Mouse (Mus musculus) heart, postnatal 0 days (tissue): ENCODE results near the gene Atp2b4. TPM values are rescaled to one million over a fixed set of nuclear protein-coding genes. Genes with fewer than 3 reads are reported as not detected.
A peak's percentile ranks its signal among the peaks of the same experiment; 100 is the strongest.

ENCODE experiments used
- ATAC-seq: fragments of 200-750 bp; cut with Nextera tagmentation; 2 replicates; pipeline ENCODE4 v1.8.0; 2017; ENCODE audit warnings: low read depth, moderate number of reproducible peaks, moderate library complexity; ENCODE audit not compliant: insufficient read depth
- DNase-seq: peaks from one replicate; pipeline ENCODE4 v3.0.0-alpha.2; 2016; ENCODE audit warnings: low spot score
- H3K27ac ChIP-seq: fragments of 300-500 bp; sonication (generic); 2 replicates; pipeline ENCODE4 v1.5.1; 2014; ENCODE audit warnings: low read depth, mild to moderate bottlenecking
- H3K27me3 ChIP-seq: fragments of 300-500 bp; sonication (generic); 2 replicates; pipeline ENCODE4 v1.6.1; 2014; ENCODE audit warnings: low read length, mixed read lengths; ENCODE audit not compliant: control insufficient read depth, insufficient read depth
- H3K36me3 ChIP-seq: fragments of 300-500 bp; sonication (generic); replicated peaks from 2 replicates; pipeline ENCODE4 v1.6.1; 2014; ENCODE audit warnings: low read length, mixed read lengths; ENCODE audit not compliant: control insufficient read depth, insufficient read depth
- H3K4me1 ChIP-seq: fragments of 300-500 bp; sonication (generic); 2 replicates; pipeline ENCODE4 v1.6.1; 2014; ENCODE audit warnings: antibody characterized with exemption; ENCODE audit not compliant: control insufficient read depth, insufficient read depth
- H3K4me2 ChIP-seq: fragments of 300-500 bp; sonication (generic); 2 replicates; pipeline ENCODE4 v1.6.1; 2014; ENCODE audit warnings: low read depth, mild to moderate bottlenecking, low read length, moderate library complexity
- H3K4me3 ChIP-seq: fragments of 300-500 bp; sonication (generic); 2 replicates; pipeline ENCODE4 v1.5.1; 2014; ENCODE audit warnings: low read depth, low read length
- H3K9ac ChIP-seq: fragments of 300-500 bp; sonication (generic); replicated peaks from 2 replicates; pipeline ENCODE4 v1.6.1; 2014; ENCODE audit warnings: low read depth, low read length, mixed read lengths
- H3K9me3 ChIP-seq: fragments of 300-500 bp; sonication (generic); replicated peaks from 2 replicates; pipeline ENCODE4 v1.6.1; 2016; ENCODE audit warnings: low read length; ENCODE audit not compliant: control insufficient read depth
- CTCF ChIP-seq: IDR thresholded peaks from 2 replicates; pipeline ENCODE4 v1.5.1; 2016; ENCODE audit warnings: antibody characterized with exemption, control low read depth, low read depth
- EP300 ChIP-seq: IDR thresholded peaks from 2 replicates; pipeline ENCODE4 v1.6.1; 2016; ENCODE audit warnings: antibody characterized with exemption, low read depth
- WGBS: fragments of 180-500 bp; shearing (Covaris S2); extraction: QIAGEN DNeasy Blood & Tissue Kit; methylation state at CpG from one replicate; pipeline ENCODE4 v1.1.7; 2014; 5-methylcytosine and 5-hydroxymethylcytosine counted together
- polyA plus RNA-seq: library from polyadenylated mRNA; unstranded; fragments of >200 nt; fragmentation: Nextera tagmentation; extraction: Ambion mirVana; gene quantifications from 2 replicates; pipeline ENCODE4 v1.2.1, GENCODE M21; 2015
- total RNA-seq: library from RNA; depleted of rRNA; stranded (reverse); fragments of >200 nt; gene quantifications from 2 replicates; pipeline ENCODE4 v1.2.3, GENCODE M21; 2014; ENCODE audit warnings: low replicate concordance

Atp2b4 gene
- total and polyA plus RNA-seq, 2 experiments from 2014 or later = 5.0 to 34.5 TPM

DNA sequence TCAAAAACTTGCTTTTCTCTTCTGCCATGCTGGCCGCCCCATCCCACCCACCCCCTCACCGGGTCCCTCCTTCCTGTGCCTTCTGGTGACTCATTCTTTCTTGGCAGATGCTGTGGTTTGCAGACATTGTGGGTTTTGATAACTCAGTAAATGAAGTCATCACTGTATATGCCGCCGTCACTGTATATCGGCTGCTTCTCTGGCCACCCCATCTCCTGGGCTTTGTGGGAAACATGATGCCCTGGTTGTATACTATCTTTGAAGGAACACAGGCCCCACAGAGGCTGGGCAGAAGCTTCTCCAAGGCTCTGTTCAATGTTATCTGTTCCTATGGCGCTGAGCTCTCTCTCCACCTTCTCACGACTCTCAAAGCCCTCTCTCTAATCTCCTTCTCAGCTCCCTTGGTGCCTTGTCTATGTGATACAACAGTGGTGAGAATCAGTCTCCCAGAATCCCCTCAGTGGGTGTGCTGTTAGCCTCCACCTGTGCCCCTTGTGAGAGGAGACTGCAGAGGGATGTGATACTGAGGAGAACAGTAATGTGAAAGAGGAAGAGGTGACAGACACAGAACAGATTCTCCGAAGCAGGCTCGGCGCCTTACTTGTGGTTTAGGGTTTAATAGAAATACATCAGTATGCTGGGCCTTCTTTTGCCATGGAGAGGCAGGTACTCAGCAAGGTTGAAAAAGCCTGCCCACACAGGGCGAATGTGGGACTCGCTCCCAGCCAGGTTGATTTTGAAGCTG, 15.1 kb upstream of the Atp2b4 start:
- H3K9ac ChIP-seq = no peak overlapping the region
- no peak for TF ChIP-seq EP300
- TF ChIP-seq CTCF = no peak
- 32% methylated on average over 12 of the region's 12 CpGs for WGBS
- ATAC-seq (peak; percentile 60), DNase-seq (peak; percentile 53)
- no peak overlapping the region for H3K4me2 ChIP-seq
- H3K4me3 ChIP-seq = no peak overlapping the region
- no peaks in the 10 kb centered on the region for H3K36me3 ChIP-seq
- H3K4me1 ChIP-seq = no peaks in the 10 kb centered on the region; the same call in 1 of the 2 replicates
- no peaks in the 10 kb centered on the region for H3K27me3 ChIP-seq
- H3K27ac ChIP-seq = peak overlapping the region; percentile 4; the same call in 1 of the 2 replicates
- H3K9me3 ChIP-seq = no peaks in the 10 kb centered on the region

DNA sequence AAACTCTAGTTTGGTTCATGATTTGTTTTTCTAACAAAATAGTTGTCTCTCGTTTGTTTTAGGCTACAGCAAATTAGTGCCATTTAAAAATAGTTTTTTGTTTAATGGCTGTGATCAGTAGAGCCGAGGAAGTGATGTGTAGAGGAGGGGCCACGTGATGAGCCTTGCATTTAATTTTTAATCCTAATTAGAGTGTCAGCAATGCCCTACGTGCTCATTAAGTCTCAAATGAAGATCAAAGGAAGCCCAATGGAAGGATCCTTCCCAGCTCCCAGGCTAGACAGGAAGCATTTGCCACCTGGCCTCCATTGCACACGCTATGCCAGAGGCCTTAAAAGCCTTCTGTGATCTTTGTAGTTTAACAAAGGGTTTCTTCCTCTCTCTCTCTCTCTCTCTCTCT, 8.5 kb upstream of the Atp2b4 start:
- H3K4me1 ChIP-seq = no peaks in the 10 kb centered on the region
- DNase-seq = no peak
- WGBS = 74% methylated on average over 5 of the region's 5 CpGs
- ATAC-seq = no peak
- no peak overlapping the region for H3K4me3 ChIP-seq
- H3K27ac ChIP-seq = no peak overlapping the region
- H3K36me3 ChIP-seq = no peaks in the 10 kb centered on the region
- H3K27me3 ChIP-seq = no peaks in the 10 kb centered on the region
- no peaks in the 10 kb centered on the region for H3K9me3 ChIP-seq
- TF ChIP-seq CTCF (no peak), EP300 (no peak)
- H3K9ac ChIP-seq = no peak overlapping the region
- no peak overlapping the region for H3K4me2 ChIP-seq

DNA sequence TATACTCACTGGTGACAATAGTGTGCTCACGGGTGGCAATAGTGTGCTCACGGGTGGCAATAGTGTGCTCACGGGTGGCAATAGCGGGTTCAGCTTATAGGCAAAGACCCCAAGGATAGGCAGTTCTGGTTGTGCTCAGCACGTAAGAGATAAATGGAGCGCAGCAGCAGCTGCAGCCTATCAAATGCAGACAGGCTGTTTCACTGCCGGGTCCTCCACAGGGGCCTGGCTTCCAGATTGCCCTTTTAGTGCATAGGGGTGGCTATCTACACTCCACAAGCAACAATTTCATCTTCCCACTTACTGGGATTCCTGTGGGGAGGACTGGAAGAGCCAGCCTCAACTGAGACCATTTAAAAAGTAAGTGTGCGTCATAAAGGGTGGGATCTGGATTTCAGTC, 7.2 kb upstream of the Atp2b4 start:
- Histone ChIP-seq H3K9me3 (no peaks in the 10 kb centered on the region), H3K36me3 (no peaks in the 10 kb centered on the region), H3K4me1 (no peaks in the 10 kb centered on the region), H3K9ac (no peak overlapping the region), H3K4me2 (no peak overlapping the region), H3K27ac (no peak overlapping the region), H3K4me3 (no peak overlapping the region), H3K27me3 (no peaks in the 10 kb centered on the region)
- no peak for TF ChIP-seq EP300
- TF ChIP-seq CTCF = no peak
- 73% methylated on average over 8 of the region's 8 CpGs for WGBS
- ATAC-seq (no peak), DNase-seq (no peak)

DNA sequence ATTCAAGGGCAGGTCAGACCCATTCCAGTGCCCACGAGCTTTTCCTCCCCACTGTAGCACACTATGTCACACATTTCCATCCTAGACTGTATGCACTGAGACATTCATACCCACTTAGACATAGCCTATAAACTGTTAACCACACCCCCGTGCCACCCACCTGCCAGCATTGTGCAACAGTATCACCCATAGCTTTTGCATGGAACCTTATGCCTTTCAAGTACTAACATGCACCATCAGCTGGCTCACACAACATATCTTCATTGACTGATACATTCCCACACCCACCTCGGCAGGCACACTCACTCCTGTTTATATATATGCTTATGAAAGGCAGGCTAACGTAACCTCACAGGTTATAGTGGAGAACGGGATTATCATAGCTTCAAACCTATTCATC, 902 bp upstream of the Atp2b4 start:
- Histone ChIP-seq H3K4me1 (peaks cover 30% of the 10 kb centered on the region), H3K4me2 (no peak overlapping the region), H3K27me3 (no peaks in the 10 kb centered on the region), H3K9ac (no peak overlapping the region), H3K4me3 (no peak overlapping the region), H3K9me3 (no peaks in the 10 kb centered on the region), H3K27ac (no peak overlapping the region), H3K36me3 (no peaks in the 10 kb centered on the region)
- 71% methylated on average over 5 of the region's 5 CpGs for WGBS
- ATAC-seq (no peak), DNase-seq (no peak)
- TF ChIP-seq CTCF = no peak
- no peak for TF ChIP-seq EP300

DNA sequence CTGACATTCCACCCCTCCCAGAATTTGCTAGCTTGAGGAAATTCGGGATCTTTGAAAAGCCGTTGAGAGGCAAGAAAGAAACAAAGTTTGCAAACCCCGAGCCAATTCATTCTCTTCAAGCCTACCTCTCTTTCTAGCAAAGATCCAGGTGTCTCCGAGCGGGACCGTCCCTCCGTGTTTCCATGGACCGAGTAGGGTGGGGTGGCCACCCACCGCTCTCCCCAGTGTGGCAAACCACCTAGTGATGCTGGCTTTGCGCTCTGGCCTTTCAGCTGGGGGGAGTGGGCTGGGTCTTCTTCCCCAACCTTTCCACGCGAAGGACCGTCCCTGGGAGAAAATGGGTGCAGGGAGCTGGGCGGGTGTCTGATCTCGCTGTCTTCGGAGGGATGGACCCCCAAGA, 329 bp downstream of the Atp2b4 start:
- no peak for DNase-seq
- peak overlapping the region; percentile 92 for H3K4me2 ChIP-seq

More for the DNA sequence above, 329 bp downstream of the Atp2b4 start:
- Histone ChIP-seq H3K9ac (peak overlapping the region; percentile 74), H3K36me3 (no peaks in the 10 kb centered on the region), H3K9me3 (no peaks in the 10 kb centered on the region), H3K27ac (peak overlapping the region; percentile 78), H3K27me3 (no peaks in the 10 kb centered on the region), H3K4me3 (peak overlapping the region; percentile 77), H3K4me1 (peaks cover 30% of the 10 kb centered on the region)
- WGBS = 0% methylated on average over 16 of the region's 16 CpGs
- peak; percentile 6; the same call in 1 of the 2 replicates for ATAC-seq
- TF ChIP-seq EP300 = no peak
- no peak for TF ChIP-seq CTCF
